14 mouse cellular contexts compared by ENCODE assay signal in genomic region chr17:30145596-30146149, GRCm38 (mm10).
DNase-seq lines count a peak whose midpoint lies in the region; ATAC-seq and TF ChIP-seq lines count a peak whose summit lies in the region.
"Had no signal": no experiment of that assay in that cellular context is flagged by ENCODE, and none has a peak within 500 bp of the region (broad histone marks: within the 10 kb centered on the region; RNA-seq: fewer than 3 reads in every experiment).

No protein-coding gene starts in this region.

- WGBS in forebrain, postnatal 0 days = 66% methylated on average over 10 of the region's 10 CpGs
- WGBS in forebrain, embryonic 14.5 days = 70% methylated on average over 10 of the region's 10 CpGs
- 75% methylated on average over 10 of the region's 10 CpGs for WGBS in hindbrain, postnatal 0 days
- WGBS in hindbrain, embryonic 13.5 days = 79% methylated on average over 10 of the region's 10 CpGs
- 67% methylated on average over 10 of the region's 10 CpGs for WGBS in lung, postnatal 0 days

- no peak overlapping the region for H3K9ac ChIP-seq in forebrain, postnatal 0 days
- no peak overlapping the region for H3K9ac ChIP-seq in forebrain, embryonic 14.5 days (ENCODE audit: low read length)
- H3K9ac ChIP-seq in hindbrain, postnatal 0 days (replicated peaks; ENCODE audit: low read length) = no peak overlapping the region
- H3K9ac ChIP-seq in hindbrain, embryonic 13.5 days = no peak overlapping the region
- no peak overlapping the region for H3K9ac ChIP-seq in lung, postnatal 0 days (replicated peaks; ENCODE audit: low read depth)
- H3K9ac ChIP-seq: neural tube, embryonic 12.5 days had no signal

- 0 out of 2 replicates have a peak, but pooled peaks have one; percentile 8 for TF ChIP-seq CTCF in forebrain, postnatal 0 days (IDR thresholded peaks at IDR 0.05; ENCODE audit: low read depth)
- TF ChIP-seq CTCF in hindbrain, postnatal 0 days (IDR thresholded peaks at IDR 0.05; ENCODE audit: low read depth) = peak; percentile 34
- TF ChIP-seq CTCF in lung, postnatal 0 days (IDR thresholded peaks at IDR 0.05) = peak; percentile 36

- H3K4me2 ChIP-seq in forebrain, postnatal 0 days (ENCODE audit: low read depth) = no peak overlapping the region
- H3K4me2 ChIP-seq in forebrain, embryonic 14.5 days (ENCODE audit: low read length) = no peak overlapping the region
- no peak overlapping the region for H3K4me2 ChIP-seq in hindbrain, postnatal 0 days (ENCODE audit: low read depth, low read length)
- no peak overlapping the region for H3K4me2 ChIP-seq in hindbrain, embryonic 13.5 days
- no peak overlapping the region for H3K4me2 ChIP-seq in lung, postnatal 0 days (replicated peaks; ENCODE audit: low read depth, low read length)
- H3K4me2 ChIP-seq: liver, embryonic 11.5 days; neural tube, embryonic 12.5 days had no signal

- no peaks in the 10 kb centered on the region for H3K4me1 ChIP-seq in forebrain, postnatal 0 days (ENCODE audit: insufficient read depth)
- peaks cover 36% of the 10 kb centered on the region for H3K4me1 ChIP-seq in forebrain, embryonic 14.5 days (ENCODE audit: control insufficient read depth, insufficient read depth, low read length)
- H3K4me1 ChIP-seq in hindbrain, postnatal 0 days (ENCODE audit: insufficient read depth, low read length) = no peaks in the 10 kb centered on the region
- peaks cover 62% of the 10 kb centered on the region for H3K4me1 ChIP-seq in hindbrain, embryonic 13.5 days (replicated peaks)
- H3K4me1 ChIP-seq in lung, postnatal 0 days (ENCODE audit: insufficient read depth, low read depth, low read length) = peaks cover 15% of the 10 kb centered on the region

- DNase-seq in forebrain, postnatal 0 days = no peak
- no peak for DNase-seq in forebrain, embryonic 14.5 days (ENCODE audit: low spot score)
- DNase-seq in hindbrain, postnatal 0 days (ENCODE audit: low spot score) = no peak
- no peak for DNase-seq in lung, postnatal 0 days (ENCODE audit: low spot score)
- DNase-seq in lung, postnatal 14 days = no peak
- DNase-seq in adrenal gland, postnatal 14 days = no peak
- no peak for DNase-seq in adrenal gland, adult 18-20 months (ENCODE audit: low spot score in 2 of 2)
- DNase-seq: adrenal gland, postnatal 25 days; cerebellum, adult 18-20 months; gastrocnemius, postnatal 14 days; layer of hippocampus, postnatal 36 days had no signal

- H3K4me3 ChIP-seq in forebrain, postnatal 0 days (ENCODE audit: low read depth, low read length) = no peak overlapping the region
- no peak overlapping the region for H3K4me3 ChIP-seq in forebrain, embryonic 14.5 days (ENCODE audit: low read depth, low read length)
- H3K4me3 ChIP-seq in hindbrain, postnatal 0 days (ENCODE audit: low read length) = no peak overlapping the region
- H3K4me3 ChIP-seq in hindbrain, embryonic 13.5 days = no peak overlapping the region
- no peak overlapping the region for H3K4me3 ChIP-seq in lung, postnatal 0 days (ENCODE audit: low read depth, low read length)
- H3K4me3 ChIP-seq: neural tube, embryonic 12.5 days had no signal

- no peaks in the 10 kb centered on the region for H3K36me3 ChIP-seq in forebrain, postnatal 0 days (ENCODE audit: insufficient read depth)
- H3K36me3 ChIP-seq in forebrain, embryonic 14.5 days (ENCODE audit: control insufficient read depth, insufficient read depth, low read length) = no peaks in the 10 kb centered on the region
- no peaks in the 10 kb centered on the region for H3K36me3 ChIP-seq in hindbrain, postnatal 0 days (ENCODE audit: insufficient read depth, low read length)
- no peaks in the 10 kb centered on the region for H3K36me3 ChIP-seq in hindbrain, embryonic 13.5 days
- H3K36me3 ChIP-seq in lung, postnatal 0 days (ENCODE audit: insufficient read depth, low read length) = no peaks in the 10 kb centered on the region
- H3K36me3 ChIP-seq: neural tube, embryonic 12.5 days had no signal

- H3K27me3 ChIP-seq in forebrain, postnatal 0 days (ENCODE audit: insufficient read depth, low read length) = no peaks in the 10 kb centered on the region
- no peaks in the 10 kb centered on the region for H3K27me3 ChIP-seq in forebrain, embryonic 14.5 days (replicated peaks; ENCODE audit: control insufficient read depth, insufficient read depth, low read length)
- H3K27me3 ChIP-seq in hindbrain, postnatal 0 days (ENCODE audit: insufficient read depth, low read length) = no peaks in the 10 kb centered on the region
- H3K27me3 ChIP-seq in hindbrain, embryonic 13.5 days = no peaks in the 10 kb centered on the region
- no peaks in the 10 kb centered on the region for H3K27me3 ChIP-seq in lung, postnatal 0 days (replicated peaks; ENCODE audit: insufficient read depth, low read length)
- H3K27me3 ChIP-seq: neural tube, embryonic 12.5 days had no signal

- TF ChIP-seq EP300 in lung, postnatal 0 days (IDR thresholded peaks at IDR 0.05) = no peak

- no peaks in the 10 kb centered on the region for H3K9me3 ChIP-seq in forebrain, postnatal 0 days (ENCODE audit: low read length)
- no peaks in the 10 kb centered on the region for H3K9me3 ChIP-seq in forebrain, embryonic 14.5 days (replicated peaks; ENCODE audit: control insufficient read depth, low read length)
- H3K9me3 ChIP-seq in hindbrain, postnatal 0 days (ENCODE audit: low read length) = no peaks in the 10 kb centered on the region
- H3K9me3 ChIP-seq in hindbrain, embryonic 13.5 days = no peaks in the 10 kb centered on the region
- H3K9me3 ChIP-seq in lung, postnatal 0 days (ENCODE audit: low read length) = no peaks in the 10 kb centered on the region
- H3K9me3 ChIP-seq: neural tube, embryonic 12.5 days had no signal

- no peak for ATAC-seq in forebrain, postnatal 0 days
- no peak for ATAC-seq in forebrain, embryonic 14.5 days
- no peak for ATAC-seq in hindbrain, postnatal 0 days
- no peak for ATAC-seq in hindbrain, embryonic 13.5 days (ENCODE audit: low FRiP score)
- ATAC-seq in lung, postnatal 0 days = no peak

- no peak overlapping the region for H3K27ac ChIP-seq in forebrain, postnatal 0 days (ENCODE audit: low read depth, low read length)
- no peak overlapping the region for H3K27ac ChIP-seq in forebrain, embryonic 14.5 days (ENCODE audit: low read depth, low read length)
- H3K27ac ChIP-seq in hindbrain, postnatal 0 days = no peak overlapping the region
- H3K27ac ChIP-seq in hindbrain, embryonic 13.5 days = no peak overlapping the region
- no peak overlapping the region for H3K27ac ChIP-seq in lung, postnatal 0 days (ENCODE audit: low read length)
- H3K27ac ChIP-seq: neural tube, embryonic 12.5 days had no signal
